ENCODE assay signal across 9 mouse cellular contexts in genomic region chr17:88629381-88629759, GRCm38 (mm10). TPM values are rescaled to one million over a fixed set of nuclear protein-coding genes. Genes with fewer than 3 reads are reported as not detected.
DNase-seq lines count a peak whose midpoint lies in the region; ATAC-seq and TF ChIP-seq lines count a peak whose summit lies in the region.
"Had no signal": no experiment of that assay in that cellular context is flagged by ENCODE, and none has a peak within 500 bp of the region (broad histone marks: within the 10 kb centered on the region; RNA-seq: fewer than 3 reads in every experiment).

No protein-coding gene starts in this region.

- H3K9ac ChIP-seq in forebrain, embryonic 11.5 days (ENCODE audit: low read length): no peak overlapping the region
- H3K9ac ChIP-seq in lung, postnatal 0 days (replicated peaks; ENCODE audit: low read depth): peak overlapping the region; percentile 23; the same call in 1 of the 2 replicates

- no peak for TF ChIP-seq EP300 in lung, postnatal 0 days (IDR thresholded peaks at IDR 0.05)

- H3K4me1 ChIP-seq in forebrain, embryonic 11.5 days (replicated peaks; ENCODE audit: control insufficient read depth, insufficient read depth, low read length): peaks cover 5% of the 10 kb centered on the region
- H3K4me1 ChIP-seq in lung, postnatal 0 days (ENCODE audit: insufficient read depth, low read depth, low read length): peaks cover 46% of the 10 kb centered on the region

- intact Hi-C loops in heart, postnatal 36 days (cut with DNase I): no loop called here

- ATAC-seq in forebrain, embryonic 11.5 days (replicated peaks; ENCODE audit: low FRiP score): peak; percentile 30
- peak; percentile 43 for ATAC-seq in lung, postnatal 0 days

- H3K4me2 ChIP-seq in forebrain, embryonic 11.5 days (ENCODE audit: low read depth, low read length, severe bottlenecking): no peak overlapping the region
- peak overlapping the region; percentile 34 for H3K4me2 ChIP-seq in lung, postnatal 0 days (replicated peaks; ENCODE audit: low read depth, low read length)

- no peak for TF ChIP-seq CTCF in lung, postnatal 0 days (IDR thresholded peaks at IDR 0.05)

- no peaks in the 10 kb centered on the region for H3K9me3 ChIP-seq in forebrain, embryonic 11.5 days (ENCODE audit: control insufficient read depth, low read length)
- no peaks in the 10 kb centered on the region for H3K9me3 ChIP-seq in lung, postnatal 0 days (ENCODE audit: low read length)

- H3K36me3 ChIP-seq in forebrain, embryonic 11.5 days (ENCODE audit: control insufficient read depth, insufficient read depth, low read length): no peaks in the 10 kb centered on the region
- H3K36me3 ChIP-seq in lung, postnatal 0 days (ENCODE audit: insufficient read depth, low read length): no peaks in the 10 kb centered on the region

- H3K27ac ChIP-seq in forebrain, embryonic 11.5 days (ENCODE audit: low read depth, low read length): 0 out of 2 replicates have a peak overlapping the region, but pooled peaks have one; percentile 58
- peak overlapping the region; percentile 97 for H3K27ac ChIP-seq in lung, postnatal 0 days (ENCODE audit: low read length)

- H3K27me3 ChIP-seq in forebrain, embryonic 11.5 days (ENCODE audit: control insufficient read depth, insufficient read depth, low read length): no peaks in the 10 kb centered on the region
- no peaks in the 10 kb centered on the region for H3K27me3 ChIP-seq in lung, postnatal 0 days (replicated peaks; ENCODE audit: insufficient read depth, low read length)

- peak; percentile 61 for DNase-seq in adrenal gland, postnatal 10 days
- no peak for DNase-seq in adrenal gland, adult 2 months
- no peak for DNase-seq in forebrain, embryonic 11.5 days (ENCODE audit: low spot score)
- peak; percentile 54 to 64 for DNase-seq in heart, postnatal 36 days
- no peak for DNase-seq in lung, postnatal 0 days (ENCODE audit: low spot score)
- peak; percentile 43 for DNase-seq in yolk sac, embryonic 10.5 days (ENCODE audit: low spot score)
- no peak for DNase-seq in left cerebral cortex, adult 11 months (ENCODE audit: low spot score)
- DNase-seq in adrenal gland, adult 18-20 months (ENCODE audit: low spot score in 2 of 2): no peak

- WGBS in forebrain, embryonic 11.5 days: 45% methylated on average over 4 of the region's 4 CpGs
- 12% methylated on average over 4 of the region's 4 CpGs for WGBS in lung, postnatal 0 days

- H3K4me3 ChIP-seq in forebrain, embryonic 11.5 days (ENCODE audit: low read depth, low read length): no peak overlapping the region
- no peak overlapping the region for H3K4me3 ChIP-seq in lung, postnatal 0 days (ENCODE audit: low read depth, low read length)

RNA-seq across cellular contexts. Expression of gene Ston1, which starts 31.9 kb away (rescaled TPM):
- 10 to 100 TPM; 25.0 to 25.1 TPM for total RNA-seq in adrenal gland, postnatal 10 days (2021)
- 10 to 100 TPM; 39.0 to 46.7 TPM for total RNA-seq in adrenal gland, adult 2 months (2021)
- polyA plus RNA-seq in adrenal gland, adult 2 months (2012; rRNA removed): 7.8 and 13.6 TPM in 2 replicates
- 3.4 and 4.9 TPM in 2 replicates for polyA plus RNA-seq in forebrain, embryonic 11.5 days (2014; fragmentation: Nextera tagmentation; extraction: Ambion mirVana)
- 10 to 100 TPM; 17.4 to 20.3 TPM for total RNA-seq in heart, postnatal 36 days (2021)
- 6.4 and 6.9 TPM in 2 replicates for polyA plus RNA-seq in lung, postnatal 0 days (2015; fragmentation: Nextera tagmentation; extraction: Ambion mirVana)
- 10 to 100 TPM; 28.3 to 32.3 TPM for total RNA-seq in adrenal gland, adult 18-20 months (2021)
- total RNA-seq: neutrophil, adult 5-6 weeks had no signal

RNA-seq across cellular contexts. Expression of gene Gtf2a1l, which starts 39.1 kb away (rescaled TPM):
- not detected for total RNA-seq in adrenal gland, postnatal 10 days (2021)
- under 1 TPM in 1 of 2 experiments, not detected in 1; 0.17 TPM for total RNA-seq in adrenal gland, adult 2 months (2021)
- not detected in 2 replicates for polyA plus RNA-seq in adrenal gland, adult 2 months (2012; rRNA removed)
- 0.36 TPM in 1 of 2 replicates, not detected in the other for polyA plus RNA-seq in forebrain, embryonic 11.5 days (2014; fragmentation: Nextera tagmentation; extraction: Ambion mirVana)
- total RNA-seq in heart, postnatal 36 days (2021): not detected
- polyA plus RNA-seq in lung, postnatal 0 days (2015; fragmentation: Nextera tagmentation; extraction: Ambion mirVana): 0.15 TPM in 1 of 2 replicates, not detected in the other
- not detected for total RNA-seq in adrenal gland, adult 18-20 months (2021)

Comparison
In these comparisons a context has a peak if more than half of its experiments do, and no peak if none do; other contexts are left out.
1. DNase-seq: peak in adrenal gland, postnatal 10 days (single experiment), heart, postnatal 36 days (2 of 2) and yolk sac, embryonic 10.5 days (single experiment); none in adrenal gland, adult 2 months (single experiment), forebrain, embryonic 11.5 days (single experiment), lung, postnatal 0 days (single experiment), left cerebral cortex, adult 11 months (single experiment) and adrenal gland, adult 18-20 months (0 of 2).